Mouse (Mus musculus) MEL (cell line): Measurements from ENCODE around the gene Fmod.

Experiments used
- BHLHE40 ChIP-seq: IDR thresholded peaks from 2 replicates; pipeline ENCODE4 v1.6.1; 2012; ENCODE audit warnings: low read depth, mild to moderate bottlenecking, inconsistent platforms, low read length, improper control_type of control experiment, borderline replicate concordance
- CHD1 ChIP-seq: IDR thresholded peaks from 2 replicates; pipeline ENCODE4 v1.6.1; 2012; ENCODE audit warnings: low read depth, mild to moderate bottlenecking, inconsistent platforms, low read length, improper control_type of control experiment
- CHD2 ChIP-seq: IDR thresholded peaks from 2 replicates; pipeline ENCODE4 v1.6.1; 2011; ENCODE audit warnings: low read length, improper control_type of control experiment
- CTCF ChIP-seq, 3 experiments: IDR thresholded peaks in 2 of 3; conservative IDR thresholded peaks in 1 of 3; 2 replicates each; pipeline ENCODE4 v1.5.1; 2011 to 2012; ENCODE audit warnings: low read length in 3 of 3, low read depth in 2 of 3, mild to moderate bottlenecking in 2 of 3, improper control_type of control experiment in 1 of 3, inconsistent platforms in 1 of 3, mixed read lengths in 1 of 3, moderate library complexity in 1 of 3; ENCODE audit not compliant: control insufficient read depth in 1 of 3, insufficient read depth in 1 of 3, poor library complexity in 1 of 3, severe bottlenecking in 1 of 3
- E2F4 ChIP-seq: IDR thresholded peaks from 2 replicates; pipeline ENCODE4 v1.6.1; 2011; ENCODE audit warnings: low read depth, low read length, improper control_type of control experiment, borderline replicate concordance
- ELF1 ChIP-seq: IDR thresholded peaks from 2 replicates; pipeline ENCODE4 v1.6.1; 2014; ENCODE audit warnings: low read depth, mild to moderate bottlenecking, inconsistent platforms, low read length, improper control_type of control experiment, moderate library complexity
- EP300 ChIP-seq, 2 experiments: IDR thresholded peaks; 2 replicates each; pipeline ENCODE4 v1.6.1; 2011; ENCODE audit warnings: improper control_type of control experiment in 2 of 2, low read length in 2 of 2, low read depth in 1 of 2, mild to moderate bottlenecking in 1 of 2
- GATA1 ChIP-seq: IDR thresholded peaks from 2 replicates; pipeline ENCODE4 v1.6.1; 2011; ENCODE audit warnings: low read depth, low read length, improper control_type of control experiment
- MAFK ChIP-seq: IDR thresholded peaks from 2 replicates; pipeline ENCODE4 v1.6.1; 2011; ENCODE audit warnings: low read depth, mild to moderate bottlenecking, low read length, improper control_type of control experiment, borderline replicate concordance
- MAX ChIP-seq: IDR thresholded peaks from 2 replicates; pipeline ENCODE4 v1.6.1; 2011; ENCODE audit warnings: low read length, improper control_type of control experiment
- MAZ ChIP-seq: IDR thresholded peaks from 2 replicates; pipeline ENCODE4 v1.6.1; 2012; ENCODE audit warnings: low read depth, mild to moderate bottlenecking, inconsistent platforms, low read length, improper control_type of control experiment
- POLR2A ChIP-seq, 2 experiments: IDR thresholded peaks; 2 replicates each; pipeline ENCODE4 v1.6.1; 2011 to 2012; ENCODE audit warnings: low read length in 2 of 2, mild to moderate bottlenecking in 2 of 2, control low read depth in 1 of 2, improper control_type of control experiment in 1 of 2, low read depth in 1 of 2, moderate library complexity in 1 of 2; ENCODE audit not compliant: control insufficient read depth in 1 of 2, insufficient read depth in 1 of 2, poor library complexity in 1 of 2
- POLR2AphosphoS2 ChIP-seq: IDR thresholded peaks from 2 replicates; pipeline ENCODE4 v1.6.1; 2011; ENCODE audit warnings: low read length, improper control_type of control experiment
- ZC3H11A ChIP-seq: IDR thresholded peaks from 2 replicates; pipeline ENCODE4 v1.6.1; 2012; ENCODE audit warnings: low read depth, mild to moderate bottlenecking, inconsistent platforms, low read length, improper control_type of control experiment

- TF ChIP-seq CHD2 (no peak), POLR2AphosphoS2 (no peak), CHD1 (no peak), ZC3H11A (no peak), CTCF (IDR thresholded peaks at IDR 0.05 in 2 of 3, conservative IDR thresholded peaks at IDR 0.05 in 1 of 3; ENCODE audit: control insufficient read depth in 1 of 3, insufficient read depth in 1 of 3, low read depth in 2 of 3, low read length in 3 of 3, poor library complexity in 1 of 3, severe bottlenecking in 1 of 3) (no peak), ELF1 (no peak), BHLHE40 (no peak), MAX (no peak), MAFK (no peak), EP300 (IDR thresholded peaks at IDR 0.05; ENCODE audit: low read depth in 1 of 2, low read length in 2 of 2) (no peak), GATA1 (no peak), POLR2A (IDR thresholded peaks at IDR 0.05; ENCODE audit: control insufficient read depth in 1 of 2, insufficient read depth in 1 of 2, low read depth in 1 of 2, low read length in 2 of 2, poor library complexity in 1 of 2) (no peak), E2F4 (no peak), MAZ (no peak)
Observed at GRCm38 (mm10) chr1:133988845-133989244, 48.2 kb upstream of the Fmod start.
